Mouse (Mus musculus): ENCODE results near the gene Esr1. TPM values are rescaled to one million over a fixed set of nuclear protein-coding genes. Genes with fewer than 3 reads are reported as not detected.
"Not testable (repeated sequence)": the region's sequence is repeated elsewhere in the genome, so short reads cannot be mapped to it uniquely, and the experiment has no call there.

The Esr1 gene
- total RNA-seq, 2 experiments from 2014 or later: 20.8 to 26.0 TPM

- no peak for DNase-seq
- intact Hi-C loops (cut with DNase I; ENCODE audit: low total_unique reads): no loop called here
Measured at GRCm38 (mm10) chr10:4618026-4618425, 6.6 kb downstream of the Esr1 start.

DNA sequence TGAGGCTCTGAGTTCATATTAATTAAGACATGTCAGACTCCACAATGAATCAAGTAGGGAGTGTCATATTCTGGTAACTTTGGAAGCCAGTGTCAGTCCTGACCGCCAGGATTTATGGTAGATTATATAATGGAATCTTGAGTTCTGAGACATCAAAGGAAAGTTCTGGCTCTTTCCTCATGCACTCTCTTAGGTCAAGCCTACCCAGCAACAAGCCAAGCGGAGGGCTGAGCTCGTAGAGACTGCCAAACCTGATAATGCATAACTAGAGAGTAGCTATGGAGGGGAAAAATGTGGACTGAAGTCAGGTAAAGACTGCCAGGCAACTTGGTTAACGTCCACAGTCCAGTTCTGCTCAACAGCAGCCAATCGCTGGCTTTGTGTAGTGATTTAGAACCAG, 7.3 kb downstream of the Esr1 start:
- intact Hi-C loops (cut with DNase I; ENCODE audit: low total_unique reads): no loop called here
- no peak for DNase-seq

GRCm38 (mm10) chr10:4619426-4619825, 8.0 kb downstream of the Esr1 start:
- intact Hi-C loops (cut with DNase I; ENCODE audit: low total_unique reads); DNase-seq: not testable (repeated sequence)

GRCm38 (mm10) chr10:4620596-4621504, 9.5 kb downstream of the Esr1 start:
- intact Hi-C loops (cut with DNase I; ENCODE audit: low total_unique reads): no loop called here
- DNase-seq: peak; percentile 87

DNA sequence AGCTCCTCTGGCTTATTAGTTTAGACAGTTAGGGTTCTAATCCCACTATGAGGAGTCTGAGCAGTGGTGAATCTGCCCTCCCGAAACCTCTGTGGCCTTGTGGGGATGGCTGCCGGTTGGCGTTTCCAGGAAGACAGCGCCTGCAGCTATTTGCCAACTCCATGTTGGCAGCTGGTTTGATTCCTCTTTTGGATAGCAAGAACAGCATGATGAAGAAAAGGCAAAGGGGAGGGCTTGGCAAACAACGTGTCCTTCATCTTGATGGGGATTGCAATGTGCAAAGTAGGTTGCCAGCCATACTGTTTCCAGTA, 10.1 kb downstream of the Esr1 start:
- peak; percentile 25 for DNase-seq
- intact Hi-C loops (cut with DNase I; ENCODE audit: low total_unique reads): no loop called here

GRCm38 (mm10) chr10:4623319-4623718, 11.9 kb downstream of the Esr1 start:
- intact Hi-C loops (cut with DNase I; ENCODE audit: low total_unique reads): no loop called here
- no peak for DNase-seq

DNA sequence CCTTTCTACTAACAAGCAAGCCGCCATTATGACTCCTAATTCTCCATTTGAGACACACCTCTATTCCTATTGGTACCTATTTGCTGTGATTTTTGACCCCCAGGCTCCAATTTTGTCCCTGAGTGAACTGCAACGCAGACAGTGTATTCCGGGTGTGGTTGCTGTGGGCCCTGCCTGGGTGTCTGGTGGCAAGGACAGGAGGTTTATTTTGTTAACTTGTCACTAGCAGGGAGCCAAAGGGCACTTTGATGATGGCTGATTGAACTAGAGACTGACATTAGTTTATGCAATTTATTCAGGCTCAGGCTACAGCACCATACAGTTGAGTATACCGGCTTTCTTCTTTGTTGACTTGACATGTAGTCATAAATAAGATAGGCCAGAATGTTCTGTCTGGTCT, 13.2 kb downstream of the Esr1 start:
- intact Hi-C loops (cut with DNase I; ENCODE audit: low total_unique reads): no loop called here
- DNase-seq: no peak

GRCm38 (mm10) chr10:4625300-4625699, 13.9 kb downstream of the Esr1 start:
- intact Hi-C loops (cut with DNase I; ENCODE audit: low total_unique reads): no loop called here
- DNase-seq: no peak

- intact Hi-C loops (cut with DNase I; ENCODE audit: low total_unique reads): no loop called here
- no peak for DNase-seq
Measured at GRCm38 (mm10) chr10:4626432-4626831, 15.0 kb downstream of the Esr1 start.

- intact Hi-C loops (cut with DNase I; ENCODE audit: low total_unique reads): no loop called here
- no peak for DNase-seq
Measured at GRCm38 (mm10) chr10:4626996-4627395, 15.6 kb downstream of the Esr1 start.

- intact Hi-C loops (cut with DNase I; ENCODE audit: low total_unique reads): no loop called here
- DNase-seq: no peak
Measured at GRCm38 (mm10) chr10:4627415-4627814, 16.0 kb downstream of the Esr1 start.

DNA sequence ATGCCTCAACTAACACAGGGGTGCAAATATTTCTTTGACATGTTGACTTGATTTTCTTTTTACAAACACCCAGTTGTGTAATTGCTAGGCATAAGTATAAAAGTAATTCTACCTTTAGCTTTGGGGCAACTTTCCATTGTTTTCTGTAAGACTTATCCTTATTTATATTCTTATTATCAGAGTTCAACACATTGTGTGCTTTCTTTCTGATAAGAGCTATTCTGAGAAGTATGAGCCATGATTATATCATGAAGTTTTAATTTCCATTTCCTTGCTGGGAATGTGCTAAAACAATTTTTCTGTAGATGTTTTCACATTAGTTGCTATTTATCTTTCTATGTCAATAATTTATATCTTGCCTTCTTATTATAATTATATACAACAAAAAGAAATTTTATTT, 17.9 kb downstream of the Esr1 start:
- intact Hi-C loops (cut with DNase I; ENCODE audit: low total_unique reads): no loop called here
- DNase-seq: no peak

GRCm38 (mm10) chr10:4632211-4632704, 20.9 kb downstream of the Esr1 start:
- intact Hi-C loops (cut with DNase I; ENCODE audit: low total_unique reads): no loop called here

DNA sequence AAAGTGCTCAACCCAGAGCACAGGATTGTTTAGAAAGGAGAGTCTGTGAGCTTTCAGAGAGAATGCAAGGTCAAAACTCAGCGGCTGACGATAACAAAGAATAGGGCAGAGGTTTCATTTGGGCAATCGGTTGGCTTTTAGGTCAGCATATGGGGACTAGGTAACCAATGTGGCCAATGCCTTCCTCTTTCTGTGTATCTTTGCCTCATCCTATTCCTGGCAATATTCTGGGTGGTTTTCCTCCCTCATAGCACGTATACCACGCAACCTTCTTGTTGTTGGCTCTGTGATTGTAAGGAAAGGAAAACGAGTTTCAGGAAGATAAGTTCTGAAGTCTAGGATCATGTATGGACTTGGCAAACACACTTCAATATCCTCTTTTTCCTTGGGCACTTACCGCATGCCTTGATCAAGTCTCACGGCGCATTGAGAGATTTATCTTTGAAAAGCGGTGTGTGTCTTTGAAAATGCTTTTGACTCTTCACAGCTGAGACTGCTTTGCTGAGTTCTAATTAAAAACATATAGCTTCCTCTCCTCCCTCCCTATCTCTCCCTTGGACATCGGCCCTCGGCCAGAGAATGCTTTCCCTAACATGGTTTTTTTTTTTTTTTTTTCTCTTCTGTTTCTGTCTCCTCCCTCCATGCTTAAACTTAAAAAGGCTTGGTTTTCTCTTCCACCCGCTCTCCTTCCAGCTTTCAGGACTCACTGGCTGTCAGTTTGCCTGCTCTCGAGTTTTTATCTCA, 22.1 kb downstream of the Esr1 start:
- intact Hi-C loops (cut with DNase I; ENCODE audit: low total_unique reads): no loop called here
- DNase-seq: no peak

More at GRCm38 (mm10) chr10:4632211-4632704, 20.9 kb downstream of the Esr1 start:
- DNase-seq: no peak

DNA sequence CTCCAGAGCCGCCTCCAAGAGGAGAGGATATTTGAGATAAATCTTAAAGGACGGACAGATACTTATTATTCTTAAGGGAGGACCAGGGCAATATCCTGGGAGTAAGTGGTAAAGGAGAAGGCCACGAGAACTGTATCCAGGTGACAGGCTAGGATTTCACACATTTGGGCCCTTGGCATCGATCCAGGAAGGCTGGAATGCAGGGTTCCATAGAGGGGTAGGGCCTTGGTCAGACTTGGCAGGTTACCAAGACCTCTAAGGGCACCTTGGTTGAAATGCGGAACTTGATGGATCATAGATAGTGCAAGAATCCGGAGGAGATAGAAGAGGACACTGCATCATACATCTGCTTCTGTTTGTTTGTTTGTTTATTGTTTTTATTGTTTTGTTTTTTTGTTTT, 24.3 kb downstream of the Esr1 start:
- intact Hi-C loops (cut with DNase I; ENCODE audit: low total_unique reads): no loop called here
- no peak for DNase-seq

- no peak for DNase-seq
- intact Hi-C loops (cut with DNase I; ENCODE audit: low total_unique reads): no loop called here
Measured at GRCm38 (mm10) chr10:4646074-4646473, 34.7 kb downstream of the Esr1 start.

GRCm38 (mm10) chr10:4646851-4647250, 35.5 kb downstream of the Esr1 start:
- DNase-seq: no peak
- intact Hi-C loops (cut with DNase I; ENCODE audit: low total_unique reads): no loop called here

DNA sequence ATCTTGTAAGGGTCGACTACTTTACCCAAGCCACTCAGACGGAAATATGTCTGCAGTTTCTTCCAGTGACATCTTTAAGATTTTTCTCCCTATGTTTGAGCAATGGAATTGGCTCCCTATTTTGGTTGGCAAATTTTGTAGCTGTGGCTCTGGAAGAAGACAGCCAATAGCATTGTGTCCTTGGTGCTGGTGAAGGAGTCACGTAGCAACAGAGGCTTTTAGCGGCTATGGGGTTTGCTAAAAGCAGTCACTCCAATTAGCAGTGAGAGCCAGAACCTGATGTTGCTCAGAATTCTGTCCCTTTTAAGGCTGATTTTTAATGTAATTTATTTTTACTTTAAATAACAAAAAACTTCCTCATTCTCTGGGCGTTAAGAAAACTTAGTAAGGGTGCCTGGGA, 54.0 kb downstream of the Esr1 start:
- intact Hi-C loops (cut with DNase I; ENCODE audit: low total_unique reads): no loop called here
- no peak for DNase-seq

GRCm38 (mm10) chr10:4667006-4667405, 55.6 kb downstream of the Esr1 start:
- intact Hi-C loops (cut with DNase I; ENCODE audit: low total_unique reads): no loop called here
- no peak for DNase-seq

DNA sequence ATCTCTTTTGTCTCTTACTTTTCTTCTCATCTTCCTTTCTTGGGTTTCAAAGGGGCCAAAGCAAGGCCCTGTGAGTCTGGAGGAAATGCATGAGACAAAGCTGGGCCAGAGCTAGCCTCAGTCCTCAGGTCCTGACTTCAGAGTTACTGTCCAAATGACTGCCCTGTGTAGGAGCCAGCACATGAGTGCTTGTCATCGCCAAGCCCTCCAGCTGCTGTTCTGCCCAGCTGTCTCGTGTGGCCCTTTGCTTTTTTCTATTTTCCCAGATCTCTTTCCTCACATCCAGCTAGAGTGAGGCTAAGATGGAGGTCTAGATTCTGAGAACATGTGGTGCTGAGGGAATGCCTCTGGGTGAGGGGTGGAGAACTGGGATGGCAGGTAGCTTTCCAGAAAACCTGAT, 58.7 kb downstream of the Esr1 start:
- DNase-seq: peak; percentile 28
- intact Hi-C loops (cut with DNase I; ENCODE audit: low total_unique reads): no loop called here

GRCm38 (mm10) chr10:4671876-4672275, 60.5 kb downstream of the Esr1 start:
- DNase-seq: no peak

More at GRCm38 (mm10) chr10:4671876-4672275, 60.5 kb downstream of the Esr1 start:
- intact Hi-C loops (cut with DNase I; ENCODE audit: low total_unique reads): no loop called here
